Mouse (Mus musculus) ovary, postnatal 10 days (tissue): ENCODE measurements around the gene Fam198a.
A peak's percentile ranks its signal among the peaks of the same experiment; 100 is the strongest.
"Not testable (repeated sequence)": the region's sequence is repeated elsewhere in the genome, so short reads cannot be mapped to it uniquely, and the experiment has no call there.

Experiments used
- DNase-seq: peaks from one replicate; pipeline ENCODE4 v3.0.0; 2022; ENCODE audit warnings: low spot score

Gene Fam198a

DNA sequence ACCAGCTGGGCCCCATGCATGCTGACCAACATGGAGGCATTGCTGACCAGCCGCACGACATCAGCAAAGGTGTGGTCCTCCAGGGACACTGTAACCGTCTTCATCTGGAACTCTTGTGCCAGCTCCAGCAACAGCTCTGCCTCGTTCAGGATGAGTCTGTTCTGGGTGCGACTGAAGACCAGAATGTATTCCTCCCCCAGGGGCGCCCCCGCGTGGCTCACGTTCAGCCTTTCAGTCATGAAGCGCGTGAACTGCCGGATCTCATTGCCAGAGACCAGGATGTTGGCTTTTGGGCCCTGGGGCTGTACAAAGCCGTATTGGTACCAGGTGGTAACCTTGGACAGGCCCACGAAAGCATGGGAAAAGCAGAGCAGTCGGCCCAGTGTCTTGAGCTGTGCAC is 31.9 kb downstream of the Fam198a start:
- no peak for DNase-seq

DNA sequence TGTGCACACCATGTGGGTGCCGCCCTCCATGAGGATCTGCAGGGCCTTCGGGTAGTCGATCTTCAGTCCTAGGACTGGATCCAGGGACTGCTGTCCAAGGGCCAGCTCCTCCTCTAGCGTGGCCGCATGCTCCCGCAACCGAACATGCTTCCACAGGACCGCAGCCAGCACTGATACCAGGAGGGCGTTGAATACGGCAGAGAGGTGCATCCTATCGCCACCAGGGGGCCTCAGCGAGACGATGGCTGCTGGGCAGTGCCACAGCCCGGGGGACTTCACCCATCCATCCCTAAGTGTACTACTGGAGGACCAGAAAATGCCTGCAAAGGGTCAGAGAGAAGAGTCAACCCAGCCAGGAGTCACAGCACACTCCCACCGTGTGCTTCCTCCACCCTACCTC is 32.7 kb downstream of the Fam198a start:
- no peak for DNase-seq

DNA sequence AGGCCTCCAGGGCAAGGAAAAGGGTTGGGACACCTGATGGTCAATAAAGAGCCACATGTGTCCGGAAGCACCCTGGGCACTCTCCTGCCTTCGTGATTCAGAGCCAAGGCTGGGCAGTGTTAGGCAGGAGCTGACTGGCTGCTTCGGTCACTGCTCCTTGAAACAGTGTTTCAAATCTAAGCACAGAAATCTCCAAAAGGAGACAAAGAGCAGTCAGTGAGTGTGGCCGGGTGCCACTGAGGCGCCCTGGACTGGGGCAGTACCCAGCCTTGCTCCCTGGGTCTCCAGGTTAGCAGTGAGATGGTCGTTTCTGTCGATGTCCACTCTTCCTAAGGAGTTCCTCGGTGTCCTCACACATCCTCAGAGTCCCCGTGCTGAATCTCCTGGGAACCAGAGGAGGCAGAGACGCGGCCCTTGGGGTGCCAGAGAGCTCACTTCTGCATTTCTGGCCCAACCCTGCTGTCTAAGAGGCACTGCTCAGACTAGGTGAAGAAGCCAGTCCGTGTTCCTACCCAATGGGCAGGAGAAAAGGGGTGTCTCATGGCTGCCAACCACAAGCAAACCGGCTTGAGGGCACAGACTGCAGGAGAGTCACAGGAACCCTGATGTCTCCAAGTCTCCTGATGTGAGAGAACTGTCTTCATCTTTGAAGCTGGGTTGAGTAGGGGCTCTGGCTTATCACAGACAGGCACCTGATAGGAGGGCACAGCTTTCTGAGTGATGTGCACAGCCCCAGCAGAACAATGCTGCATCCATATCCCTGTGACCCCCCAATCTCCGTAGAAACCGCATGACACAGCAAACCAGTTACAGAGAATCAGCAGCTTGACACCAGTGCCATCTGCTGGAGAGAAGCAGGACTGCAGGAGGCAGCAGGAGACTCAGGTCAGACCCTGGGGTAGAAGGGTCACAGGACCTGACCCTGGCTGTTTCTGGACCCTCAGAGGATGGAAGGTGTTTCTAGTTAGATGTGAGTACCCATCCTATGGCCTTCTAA is 34.0 kb downstream of the Fam198a start:
- DNase-seq, result peak; percentile 62

DNA sequence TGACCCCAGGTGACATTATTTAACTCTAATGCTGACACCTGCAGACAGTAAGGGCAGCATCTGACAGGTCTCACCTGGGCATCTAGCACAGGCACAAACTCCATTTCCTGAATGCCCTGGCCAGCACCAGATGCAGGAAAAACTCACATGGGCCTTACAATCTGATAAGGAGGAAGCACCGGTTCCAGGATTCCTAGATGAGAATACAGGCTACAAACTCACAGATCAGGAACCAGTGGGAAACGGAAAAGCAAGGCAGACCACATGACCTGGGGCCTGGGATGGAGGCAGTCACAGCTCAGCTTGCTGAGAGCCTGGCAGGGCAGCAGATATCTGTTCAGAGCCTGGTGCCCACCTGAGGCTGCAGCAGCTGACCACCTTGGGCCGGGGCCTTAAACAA is 38.1 kb downstream of the Fam198a start:
- no peak for DNase-seq

DNA sequence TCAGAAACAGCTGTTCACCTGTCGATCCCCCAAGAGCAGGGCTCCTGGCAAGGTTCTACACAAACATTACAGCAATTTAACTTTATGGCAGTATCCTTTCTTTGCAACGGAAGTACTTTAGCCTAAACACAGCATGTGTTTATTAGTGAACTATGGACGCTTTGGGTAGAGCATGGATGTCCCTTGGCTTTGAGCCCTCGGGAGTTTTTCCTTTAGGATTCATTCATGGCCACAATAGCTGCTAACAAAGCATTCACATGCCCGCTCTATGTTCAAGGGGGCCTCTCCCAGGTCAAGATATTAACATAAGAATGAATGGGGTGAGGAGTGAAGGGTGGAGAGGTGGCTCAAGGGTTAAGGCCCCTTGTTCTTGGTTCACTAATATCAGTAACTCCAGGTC is 38.7 kb downstream of the Fam198a start:
- no peak for DNase-seq

DNA sequence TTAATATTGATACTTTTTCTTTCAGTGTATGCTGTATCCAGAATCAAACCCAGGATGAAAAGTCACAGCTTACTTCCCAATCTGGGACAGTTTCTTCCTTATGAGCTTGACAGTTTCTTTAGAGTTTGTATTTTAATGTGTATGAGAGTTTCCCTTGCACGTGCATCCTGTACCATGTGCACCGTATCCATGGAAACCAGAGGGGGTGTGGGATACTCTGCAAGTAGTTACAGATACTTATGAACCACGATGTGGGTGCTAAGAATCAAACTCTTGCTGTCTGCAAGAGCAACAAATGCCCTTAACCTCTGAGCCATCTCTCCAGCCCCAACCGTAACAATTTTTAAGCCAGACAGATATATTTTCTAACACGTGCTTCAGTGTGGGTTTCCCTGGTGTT is 40.3 kb downstream of the Fam198a start:
- DNase-seq, result no peak

DNA sequence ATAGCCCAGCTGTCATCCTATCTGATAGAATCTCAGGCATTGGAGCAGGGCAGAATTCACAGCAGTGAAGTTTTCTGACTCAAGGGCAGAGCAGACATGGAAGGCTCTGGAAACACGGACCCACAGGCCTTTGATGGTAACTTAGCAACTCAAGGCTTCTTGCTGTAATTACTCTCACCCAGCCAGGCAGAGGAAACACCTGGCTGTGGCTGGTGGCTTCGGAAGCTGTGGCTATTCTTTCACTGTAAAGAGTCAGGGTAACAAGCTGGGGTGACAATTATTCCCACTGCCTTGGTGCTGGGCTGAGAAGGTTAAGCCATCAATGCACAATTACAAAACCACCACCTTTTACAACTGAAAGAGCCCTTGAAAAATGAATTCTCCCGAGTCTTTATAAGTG is 42.3 kb downstream of the Fam198a start:
- no peak for DNase-seq

DNA sequence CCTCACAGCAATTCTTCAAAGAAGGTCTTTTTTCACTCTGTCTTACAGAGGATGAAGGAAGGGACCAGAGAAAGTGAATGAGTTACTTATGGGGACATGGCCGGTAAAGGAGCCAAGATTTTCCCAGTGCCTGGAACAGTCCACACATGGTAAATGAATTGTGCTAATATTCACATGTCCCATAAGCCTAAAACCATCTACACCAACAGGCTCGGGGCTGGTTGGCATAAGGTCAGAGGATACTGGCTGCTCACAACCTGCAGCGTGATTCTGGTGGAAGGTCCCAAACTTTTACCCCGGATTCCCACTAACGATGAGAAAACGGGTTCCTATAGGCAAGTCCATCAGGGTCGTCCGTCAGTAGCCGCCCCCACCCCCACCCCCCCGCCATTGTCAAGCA is 44.3 kb downstream of the Fam198a start:
- DNase-seq, result no peak

DNA sequence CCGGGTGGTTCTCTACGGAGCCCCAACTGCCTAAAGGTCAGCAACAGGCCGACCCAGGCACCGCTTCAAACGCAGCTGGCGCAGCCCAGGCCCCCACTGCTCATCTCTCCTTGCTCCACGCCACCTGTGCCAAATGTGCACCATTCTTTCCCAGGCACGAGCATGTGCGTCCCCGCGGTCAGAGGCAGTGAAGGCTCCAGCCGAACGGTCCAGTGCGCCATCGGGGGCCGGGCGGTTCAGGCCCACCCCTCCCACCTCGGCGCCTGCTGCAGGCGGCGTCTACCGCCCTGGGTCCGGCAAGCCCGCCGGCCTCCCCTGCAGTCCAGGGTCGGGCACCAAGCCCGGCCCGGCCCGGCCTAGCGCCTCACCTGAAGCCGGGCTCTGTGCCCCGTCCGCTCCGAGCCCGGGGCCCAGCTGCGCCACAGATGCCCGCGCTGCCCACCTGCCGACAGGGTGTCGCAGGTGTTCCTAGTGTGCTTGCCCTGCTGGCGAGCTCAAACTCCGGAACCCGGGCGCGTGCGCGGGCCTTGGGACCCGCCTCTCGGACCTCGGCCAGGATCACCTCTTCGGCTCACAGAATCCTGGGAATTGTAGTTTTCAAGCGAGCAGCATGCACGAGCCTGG is 44.8 kb downstream of the Fam198a start:
- DNase-seq, result peak; percentile 71

DNA sequence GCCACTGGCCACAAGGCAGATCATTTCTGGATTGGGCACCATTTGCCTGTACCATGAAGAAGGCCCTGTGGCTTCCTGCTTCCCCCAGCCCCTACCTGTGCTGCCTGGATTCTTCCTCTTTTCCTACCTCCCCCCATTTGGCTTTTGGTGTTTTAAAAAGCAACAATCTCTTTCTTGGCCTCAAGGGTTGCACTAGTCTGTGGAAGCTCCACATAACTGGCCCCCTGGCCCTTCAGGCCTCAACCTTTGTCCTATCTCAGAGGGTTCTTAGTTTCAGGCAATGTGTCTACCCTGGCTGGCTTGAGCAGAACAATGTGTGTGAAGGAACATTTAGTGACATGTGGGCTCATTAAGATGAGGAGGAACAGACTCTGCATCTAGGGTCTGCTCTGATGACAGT is 46.2 kb downstream of the Fam198a start, which contains the start of gene Pomgnt2:
Gene Pomgnt2, minus strand, starts transcription at position 101 of the 400 bp plus-strand sequence.
- no peak for DNase-seq

DNA sequence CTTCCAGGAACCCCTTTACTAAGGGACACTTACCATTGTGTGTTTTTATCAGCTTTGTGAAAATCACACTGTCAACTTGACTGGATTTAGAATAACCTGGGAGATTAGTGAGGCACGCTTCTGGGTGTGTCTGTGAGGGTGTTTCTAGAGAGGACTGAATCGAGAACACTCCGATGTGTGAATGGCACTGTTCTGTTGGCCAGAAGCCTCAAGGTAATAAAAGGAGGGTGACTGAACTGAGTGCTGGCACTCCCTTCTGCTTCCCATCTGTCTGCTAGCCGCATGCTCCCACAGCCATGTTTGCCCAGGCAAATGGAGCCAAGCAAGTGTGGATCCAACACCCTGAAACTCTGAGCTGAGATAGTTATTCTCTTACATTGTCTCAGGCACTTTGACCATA is 47.2 kb downstream of the Fam198a start:
- no peak for DNase-seq

DNA sequence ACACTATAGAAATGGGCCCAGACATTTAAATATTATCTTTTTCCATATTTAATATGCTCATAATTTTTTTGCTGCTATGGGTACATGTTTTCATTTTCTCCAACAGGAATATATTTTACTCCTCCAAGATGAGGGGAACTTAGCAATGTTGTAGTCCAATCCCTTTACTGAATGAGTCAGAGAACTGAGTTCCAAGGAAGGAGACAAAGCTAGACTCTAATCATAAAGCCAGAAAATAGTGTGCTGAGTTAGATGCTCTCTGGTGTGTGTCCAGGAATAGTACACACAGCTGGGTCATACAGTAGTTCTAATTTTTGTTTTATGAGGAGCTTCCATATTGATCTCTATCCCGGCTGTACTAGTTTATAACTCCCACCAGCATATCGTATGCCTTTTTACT is 55.4 kb downstream of the Fam198a start:
- no peak for DNase-seq

DNA sequence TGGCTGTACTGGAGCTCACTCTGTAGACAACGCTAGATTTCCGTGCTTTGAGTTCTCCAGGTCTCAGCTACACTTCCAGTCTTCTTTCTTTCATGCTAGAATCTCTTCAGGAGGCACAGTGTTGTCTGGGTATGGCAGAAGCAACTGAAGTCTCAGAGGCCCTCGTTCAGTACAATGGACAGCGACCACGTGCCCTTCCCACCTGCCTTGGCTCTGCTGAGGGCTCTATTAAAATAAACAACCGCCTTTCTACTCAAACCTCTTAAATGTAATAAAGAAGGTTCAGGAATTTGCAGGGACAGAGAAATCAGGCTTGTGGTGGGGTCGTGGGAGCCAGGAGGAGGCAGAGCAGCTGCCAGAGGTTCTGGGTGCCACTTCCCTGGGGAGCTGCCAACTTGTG is 55.8 kb downstream of the Fam198a start:
- DNase-seq, result no peak

DNA sequence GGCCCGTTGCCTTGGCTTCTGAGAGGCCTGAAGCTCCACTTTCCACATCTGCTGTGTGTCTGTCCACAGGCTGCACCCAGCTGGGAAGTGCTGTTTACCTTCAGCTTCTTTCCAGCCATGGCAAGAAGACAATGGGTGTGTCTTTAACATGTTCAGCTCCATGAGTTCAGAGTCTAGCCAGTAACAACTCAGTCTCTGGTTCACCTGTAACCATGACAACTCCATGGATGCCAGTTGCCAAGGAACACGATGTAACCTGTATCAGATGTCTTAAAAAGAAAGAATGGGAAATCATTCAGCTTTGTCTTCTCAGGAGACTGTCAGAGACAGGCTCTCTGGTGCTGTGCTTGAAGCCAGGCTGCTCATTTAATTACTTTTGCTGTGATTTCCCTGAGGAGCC is 58.1 kb downstream of the Fam198a start:
- no peak for DNase-seq

DNA sequence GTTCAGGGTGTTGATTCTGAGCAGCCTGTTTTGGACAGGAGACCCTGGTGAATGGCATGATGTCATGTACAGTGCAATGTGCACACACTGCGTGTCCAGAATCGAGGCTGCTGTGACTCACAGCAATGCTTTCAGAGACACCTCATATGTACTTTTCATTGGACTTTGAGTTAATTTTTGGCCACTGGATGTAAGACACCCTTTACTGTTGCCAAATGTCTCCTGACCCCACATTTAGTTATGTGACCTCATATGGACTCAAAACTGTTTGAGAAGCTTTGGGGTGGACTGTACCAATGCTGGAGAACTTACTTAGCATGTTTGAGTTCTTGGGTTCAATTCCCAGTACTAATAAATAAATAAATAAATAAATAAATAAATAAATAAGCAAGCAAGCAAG is 60.0 kb downstream of the Fam198a start:
- no peak for DNase-seq

DNA sequence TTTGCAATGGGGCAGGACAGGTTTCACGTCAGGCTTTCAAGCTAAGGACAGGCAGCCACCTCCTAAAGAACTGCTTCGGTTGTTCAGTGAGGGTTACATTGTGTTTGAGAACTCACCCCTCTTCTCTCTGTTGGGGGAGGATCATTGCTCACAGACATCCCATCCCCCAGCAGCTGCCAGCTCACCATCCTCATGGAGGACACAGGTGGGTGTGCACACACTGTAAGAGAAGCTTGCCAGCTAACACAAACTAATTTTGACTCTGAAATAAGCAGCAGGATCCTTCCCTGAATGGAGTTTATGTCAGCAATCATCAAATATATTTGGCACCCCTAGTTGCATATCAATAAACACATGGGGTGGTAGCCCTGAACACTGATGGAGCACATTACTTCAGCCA is 62.0 kb downstream of the Fam198a start:
- no peak for DNase-seq

DNA sequence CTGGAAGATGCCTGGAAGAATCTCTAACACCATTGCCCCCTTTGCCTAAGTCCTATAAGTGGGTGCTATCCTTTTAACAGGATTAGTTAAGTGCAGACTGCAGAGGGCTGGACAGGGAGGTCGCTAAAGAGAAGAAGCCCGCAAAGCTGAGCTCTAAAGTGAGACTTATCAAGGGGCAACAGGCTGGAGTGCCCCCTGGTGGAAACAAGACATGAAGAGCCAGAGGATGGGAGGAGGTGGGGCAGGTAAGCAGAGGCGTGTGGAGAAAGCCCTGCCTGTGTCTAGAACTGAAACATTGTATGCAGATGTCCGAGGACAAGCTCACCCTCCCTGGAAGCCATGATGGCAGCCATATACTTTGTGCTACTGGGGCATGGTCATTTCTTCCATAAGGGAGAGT is 62.8 kb downstream of the Fam198a start:
- no peak for DNase-seq

DNA sequence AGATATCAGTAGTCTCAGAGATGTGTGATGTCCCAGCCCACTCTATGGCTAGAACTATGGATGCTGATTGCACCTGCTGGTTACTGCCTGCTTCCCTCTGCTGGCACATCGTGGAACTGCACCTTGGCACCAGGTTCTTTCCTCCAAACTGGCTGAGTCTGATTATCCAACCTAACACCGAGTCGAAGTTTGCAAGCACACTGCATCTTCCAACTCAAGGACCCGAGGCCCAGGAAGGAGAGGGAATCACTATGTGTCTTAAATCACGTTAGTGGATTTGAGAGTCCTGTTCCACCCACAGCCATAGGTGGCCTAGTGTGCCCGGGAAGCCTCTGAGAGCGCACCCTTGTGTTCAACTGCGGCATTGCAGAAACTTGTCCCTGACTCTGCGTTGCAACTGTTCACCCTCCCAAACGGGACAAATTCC is 63.5 kb downstream of the Fam198a start:
- DNase-seq, result peak; percentile 71

DNA sequence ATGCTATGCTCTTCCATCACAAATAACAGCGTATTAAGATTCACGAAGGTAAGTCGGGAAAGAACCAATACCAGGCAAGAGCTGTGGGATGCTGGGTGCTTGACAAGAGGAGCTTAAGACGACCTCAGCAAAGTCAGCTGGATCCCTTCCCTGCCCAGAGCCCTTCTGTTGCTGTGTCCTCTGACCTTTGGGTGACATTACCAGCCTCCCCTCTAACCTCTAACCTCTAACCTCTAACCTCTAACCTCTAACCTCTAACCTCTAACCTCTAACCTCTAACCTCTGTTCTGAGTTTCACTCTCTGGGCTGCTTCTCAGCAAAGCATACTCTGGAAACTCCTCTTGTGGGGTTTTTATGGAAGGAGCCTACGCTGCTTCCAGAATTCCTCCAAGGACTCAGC is 67.3 kb downstream of the Fam198a start:
- no peak for DNase-seq

DNA sequence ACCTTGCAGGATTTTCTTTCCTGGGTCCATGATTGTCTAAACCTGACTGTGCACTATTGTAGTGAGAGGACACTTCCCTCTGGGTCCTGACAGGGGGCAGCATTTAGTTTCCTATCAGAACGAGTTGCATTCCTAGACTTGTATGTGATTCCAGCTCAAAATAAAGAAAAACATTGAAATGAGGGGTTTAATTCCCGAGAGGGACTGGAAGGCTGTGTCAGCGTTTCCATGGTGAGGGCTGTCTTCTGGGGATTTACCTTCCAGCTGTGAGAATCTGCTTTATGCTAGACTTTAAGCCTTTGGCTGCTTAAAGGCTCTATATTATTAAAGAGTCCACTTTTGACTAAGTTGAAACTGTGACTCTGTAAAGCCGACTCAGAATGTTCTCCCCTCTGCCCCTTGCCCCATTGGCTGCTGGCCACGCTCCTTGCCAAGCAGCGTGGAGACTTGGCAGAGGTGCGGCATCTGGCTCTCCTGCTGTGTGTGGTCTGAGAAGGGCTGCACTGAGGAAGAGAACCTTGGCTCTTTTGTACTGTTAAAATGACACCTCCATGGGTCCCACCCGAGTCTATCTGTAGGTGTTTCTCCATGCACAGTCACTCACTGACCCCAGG is 68.1 kb downstream of the Fam198a start:
- DNase-seq, result no peak

DNA sequence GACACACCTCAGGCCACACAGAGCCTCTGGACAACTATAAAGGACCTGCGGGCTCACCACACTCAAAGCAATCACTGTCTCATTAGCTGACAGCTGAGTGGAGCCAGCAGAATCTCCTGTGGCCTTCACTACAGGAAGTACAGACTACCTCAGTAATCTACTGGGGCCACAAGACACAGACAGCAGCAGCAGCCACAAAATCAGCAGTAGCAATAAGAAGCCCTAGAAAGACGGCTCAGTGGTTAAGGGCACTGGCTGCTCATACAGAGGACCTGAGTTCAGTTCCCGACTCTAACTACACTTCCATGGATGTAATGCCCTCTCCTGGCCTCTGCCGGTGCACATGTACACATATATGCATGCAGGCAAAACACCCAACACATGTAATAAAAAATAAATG is 69.5 kb downstream of the Fam198a start:
- DNase-seq, result no peak

DNA sequence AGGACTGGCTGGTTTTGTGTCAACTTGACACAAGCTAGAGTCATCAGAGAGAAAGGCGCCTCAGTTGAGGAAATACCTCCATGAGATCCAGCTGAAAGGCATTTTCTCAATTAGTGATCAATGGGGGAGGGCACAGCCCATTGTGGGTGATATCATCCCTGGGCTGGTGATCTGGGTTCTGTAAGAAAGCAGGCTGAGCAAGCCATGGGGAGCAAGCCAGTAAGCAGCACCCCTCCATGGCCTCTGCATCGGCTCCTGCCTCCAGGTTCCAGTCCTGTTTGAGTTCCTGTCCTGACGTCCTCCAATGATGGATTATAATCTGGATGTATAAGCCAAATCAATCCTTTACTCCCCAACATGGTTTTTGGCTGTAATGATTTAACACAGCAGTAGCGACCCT is 70.4 kb downstream of the Fam198a start:
- DNase-seq, result not testable (repeated sequence)

DNA sequence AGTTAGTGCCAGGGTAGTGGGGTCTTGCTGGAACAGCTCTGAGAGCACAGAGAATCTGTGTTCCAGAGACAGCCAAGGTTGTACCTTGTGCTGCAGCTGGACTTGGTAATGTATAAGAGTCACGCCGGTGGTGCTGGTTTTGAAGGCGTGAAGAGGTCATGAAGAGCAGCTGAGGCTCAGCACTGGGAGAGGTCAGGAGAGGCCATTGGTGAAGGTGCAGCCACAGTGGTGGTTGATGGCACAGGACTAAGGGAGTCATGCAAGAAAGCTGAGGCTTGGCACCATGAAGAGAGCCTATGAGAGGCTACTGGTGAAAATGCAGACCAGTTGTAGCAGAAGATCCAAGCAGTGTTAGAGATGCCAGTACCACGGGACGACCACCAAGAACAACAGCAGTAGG is 70.8 kb downstream of the Fam198a start:
- no peak for DNase-seq
